Mouse (Mus musculus): ENCODE data around the gene Anxa9. TPM values are rescaled to one million over a fixed set of nuclear protein-coding genes. Genes with fewer than 3 reads are reported as not detected.
"Not testable (repeated sequence)": the region's sequence is repeated elsewhere in the genome, so short reads cannot be mapped to it uniquely, and the experiment has no call there.

Gene Anxa9
- 0.87 and 1.1 TPM in 2 replicates for polyA plus RNA-seq (2016; fragmentation: Nextera tagmentation; extraction: Ambion mirVana)

GRCm38 (mm10) chr3:95307100-95307499 is at the start of gene Anxa9:
Gene Anxa9 (minus strand): TSS chr3:95307176.
- ATAC-seq (ENCODE audit: low FRiP score) = no peak
- H3K9ac ChIP-seq = no peak within 1 kb of the TSS; the same call in 1 of the 2 replicates
- no peak within 1 kb of the TSS for H3K27ac ChIP-seq
- H3K27me3 ChIP-seq = no peaks in the 10 kb centered on the region
- no peak within 1 kb of the TSS for H3K4me2 ChIP-seq (replicated peaks)
- no peaks in the 10 kb centered on the region for H3K9me3 ChIP-seq (replicated peaks)
- H3K4me3 ChIP-seq = no peak within 1 kb of the TSS
- 67% methylated on average over 7 of the region's 7 CpGs for WGBS
- H3K36me3 ChIP-seq = no peaks in the 10 kb centered on the region
- H3K4me1 ChIP-seq = no peaks in the 10 kb centered on the region

GRCm38 (mm10) chr3:95355911-95356544 is 49.1 kb upstream of the Anxa9 start:
- not testable (repeated sequence) for H3K9me3 ChIP-seq (replicated peaks); H3K4me1 ChIP-seq; H3K27ac ChIP-seq; H3K27me3 ChIP-seq; ATAC-seq (ENCODE audit: low FRiP score)
- Histone ChIP-seq H3K4me2 (replicated peaks) (peak overlapping the region; percentile 49), H3K4me3 (peak overlapping the region; percentile 56), H3K36me3 (peaks cover 17% of the 10 kb centered on the region), H3K9ac (0 out of 2 replicates have a peak overlapping the region, but pooled peaks have one; percentile 45)
- 31% methylated on average over 8 of the region's 19 CpGs for WGBS

- Histone ChIP-seq H3K27ac (no peak overlapping the region), H3K36me3 (peaks cover 73% of the 10 kb centered on the region), H3K27me3 (no peaks in the 10 kb centered on the region), H3K9me3 (replicated peaks) (no peaks in the 10 kb centered on the region), H3K4me2 (replicated peaks) (no peak overlapping the region), H3K9ac (no peak overlapping the region), H3K4me3 (no peak overlapping the region), H3K4me1 (no peaks in the 10 kb centered on the region)
- ATAC-seq (ENCODE audit: low FRiP score) = no peak
Measured at GRCm38 (mm10) chr3:95349491-95349890, 42.5 kb upstream of the Anxa9 start.

DNA sequence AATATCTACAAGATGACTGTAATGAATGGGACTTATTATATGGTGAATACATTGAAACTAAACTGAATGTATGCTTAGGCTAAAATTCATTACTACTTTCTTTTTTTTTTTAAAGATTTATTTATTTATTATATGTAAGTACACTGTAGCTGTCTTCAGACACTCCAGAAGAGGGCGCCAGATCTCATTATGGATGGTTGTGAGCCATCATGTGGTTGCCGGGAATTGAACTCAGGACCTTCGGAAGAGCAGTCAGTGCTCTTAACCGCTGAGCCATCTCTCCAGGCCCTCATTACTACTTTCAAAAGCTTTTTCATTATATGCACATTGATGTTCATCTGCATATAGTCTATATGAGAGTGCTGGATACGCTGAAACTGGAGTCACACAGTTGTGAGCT is 41.4 kb upstream of the Anxa9 start:
- 93% methylated on average over 5 of the region's 5 CpGs for WGBS
- H3K4me1 ChIP-seq; H3K4me3 ChIP-seq; H3K27ac ChIP-seq; H3K4me2 ChIP-seq (replicated peaks); H3K9ac ChIP-seq; H3K27me3 ChIP-seq; H3K9me3 ChIP-seq (replicated peaks); ATAC-seq (ENCODE audit: low FRiP score): not testable (repeated sequence)
- H3K36me3 ChIP-seq = peaks cover 75% of the 10 kb centered on the region

DNA sequence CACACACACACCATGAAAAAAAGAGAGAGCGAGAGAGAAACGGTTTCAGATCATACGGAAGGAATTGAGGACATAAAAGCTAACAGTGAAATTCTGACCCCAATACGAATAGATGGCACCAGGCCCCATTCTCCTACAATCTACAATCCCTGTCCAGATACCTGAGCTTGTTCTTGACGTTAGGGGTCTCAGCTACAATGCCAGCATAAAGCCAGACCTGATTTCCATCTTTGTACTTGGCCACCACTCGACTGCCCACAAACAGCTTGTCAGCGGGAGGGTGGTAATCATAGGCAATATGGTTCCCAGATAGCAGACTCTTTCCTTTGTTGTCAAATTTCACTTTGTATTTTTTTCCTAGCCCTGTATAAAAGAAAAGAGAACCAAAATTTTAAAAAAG is 39.5 kb upstream of the Anxa9 start:
- Histone ChIP-seq H3K27ac (no peak overlapping the region), H3K4me2 (replicated peaks) (no peak overlapping the region), H3K9me3 (replicated peaks) (no peaks in the 10 kb centered on the region), H3K4me1 (no peaks in the 10 kb centered on the region), H3K36me3 (peaks cover 82% of the 10 kb centered on the region), H3K4me3 (no peak overlapping the region), H3K27me3 (no peaks in the 10 kb centered on the region), H3K9ac (no peak overlapping the region)
- ATAC-seq (ENCODE audit: low FRiP score) = no peak
- 95% methylated on average over 7 of the region's 7 CpGs for WGBS

DNA sequence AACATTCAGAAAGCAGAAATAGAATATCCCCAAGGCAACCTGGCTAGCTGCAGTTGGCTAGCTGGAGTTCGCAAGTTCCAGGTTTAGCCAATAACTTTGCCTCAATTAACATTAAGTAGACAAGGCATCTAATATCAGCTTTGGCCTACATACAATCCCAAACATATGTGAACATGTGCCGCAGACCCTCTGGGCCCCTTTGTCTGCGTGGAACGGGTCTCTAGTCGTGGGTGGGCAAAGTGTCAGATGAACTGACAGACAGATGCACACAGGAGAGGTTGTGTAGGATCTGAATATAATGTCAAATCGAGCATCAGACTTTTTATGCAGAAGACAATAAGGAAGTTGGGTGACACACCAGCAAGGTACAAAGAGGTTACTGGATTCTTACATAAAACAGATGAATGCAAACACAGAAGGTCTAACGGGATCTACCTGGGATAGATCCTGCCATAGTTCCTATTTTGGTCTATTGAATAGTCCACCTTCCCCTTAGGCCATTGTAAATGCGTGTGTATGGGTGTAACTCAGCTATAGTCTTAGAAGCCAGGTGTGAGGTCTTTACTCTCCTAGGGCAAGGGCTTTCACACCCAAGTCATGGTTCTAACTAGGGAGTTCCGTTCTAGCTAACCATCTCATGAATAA is 36.5 kb upstream of the Anxa9 start:
- peaks cover 87% of the 10 kb centered on the region for H3K36me3 ChIP-seq
- WGBS = 97% methylated on average over 9 of the region's 9 CpGs
- H3K4me2 ChIP-seq (replicated peaks); H3K9ac ChIP-seq; H3K27ac ChIP-seq; H3K4me3 ChIP-seq; ATAC-seq (ENCODE audit: low FRiP score); H3K9me3 ChIP-seq (replicated peaks); H3K4me1 ChIP-seq; H3K27me3 ChIP-seq: not testable (repeated sequence)

DNA sequence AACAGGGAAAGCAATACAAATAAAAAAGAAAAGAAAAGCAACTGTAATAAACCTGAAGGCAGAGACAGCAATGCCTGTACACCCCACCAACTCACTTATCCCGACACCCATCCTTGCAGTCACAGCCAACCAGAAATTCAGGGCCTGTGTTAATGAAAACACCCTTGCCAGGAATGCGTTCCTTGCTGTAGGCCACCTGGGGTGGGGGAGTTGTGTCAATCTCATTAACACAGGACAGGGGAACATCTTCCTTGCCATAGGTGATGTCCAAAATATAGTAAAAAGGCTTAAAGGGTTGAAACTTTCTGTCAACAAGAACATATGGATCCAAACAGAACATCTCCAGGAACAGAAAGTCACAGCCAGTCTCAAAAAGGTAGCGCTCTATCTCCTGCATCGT is 31.3 kb upstream of the Anxa9 start:
- H3K27ac ChIP-seq = no peak overlapping the region
- ATAC-seq (ENCODE audit: low FRiP score) = no peak
- no peaks in the 10 kb centered on the region for H3K4me1 ChIP-seq
- peaks cover 94% of the 10 kb centered on the region for H3K36me3 ChIP-seq
- no peak overlapping the region for H3K4me2 ChIP-seq (replicated peaks)
- 94% methylated on average over 4 of the region's 4 CpGs for whole genome bisulfite sequencing
- no peaks in the 10 kb centered on the region for H3K9me3 ChIP-seq (replicated peaks)
- no peaks in the 10 kb centered on the region for H3K27me3 ChIP-seq
- no peak overlapping the region for H3K4me3 ChIP-seq
- H3K9ac ChIP-seq = no peak overlapping the region

GRCm38 (mm10) chr3:95337345-95337744 is 30.4 kb upstream of the Anxa9 start:
- ATAC-seq (ENCODE audit: low FRiP score) = no peak
- peaks cover 94% of the 10 kb centered on the region for H3K36me3 ChIP-seq

DNA sequence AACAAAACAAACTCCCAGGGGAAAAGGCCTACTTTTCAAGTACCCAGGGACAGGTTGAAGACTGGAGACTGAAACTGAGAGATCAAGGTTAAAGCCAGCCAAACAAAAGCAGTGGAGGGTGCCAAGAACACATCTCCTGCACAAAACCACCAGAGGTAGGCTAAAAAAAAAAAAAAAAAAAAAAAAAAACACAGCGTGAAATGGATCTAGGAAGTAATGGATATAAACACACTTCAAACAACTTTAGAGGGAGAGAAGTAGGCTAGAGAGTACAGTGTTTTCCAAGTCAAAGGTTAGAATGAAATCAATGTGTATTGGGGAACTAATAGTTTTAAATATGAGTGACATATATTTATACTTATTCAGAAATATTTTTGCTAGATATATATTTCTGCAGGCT is 24.6 kb upstream of the Anxa9 start:
- ATAC-seq (ENCODE audit: low FRiP score) = no peak
- H3K4me3 ChIP-seq = no peak overlapping the region
- H3K27ac ChIP-seq = no peak overlapping the region
- no peaks in the 10 kb centered on the region for H3K4me1 ChIP-seq
- H3K27me3 ChIP-seq = no peaks in the 10 kb centered on the region
- H3K4me2 ChIP-seq (replicated peaks) = no peak overlapping the region
- H3K9ac ChIP-seq = no peak overlapping the region
- no peaks in the 10 kb centered on the region for H3K9me3 ChIP-seq (replicated peaks)
- WGBS = 75% methylated on average over 1 of the region's 1 CpGs
- H3K36me3 ChIP-seq = peaks cover 79% of the 10 kb centered on the region

More at GRCm38 (mm10) chr3:95337345-95337744, 30.4 kb upstream of the Anxa9 start:
- Histone ChIP-seq H3K27ac (no peak overlapping the region), H3K27me3 (no peaks in the 10 kb centered on the region), H3K4me3 (no peak overlapping the region), H3K4me2 (replicated peaks) (no peak overlapping the region), H3K9ac (no peak overlapping the region), H3K9me3 (replicated peaks) (no peaks in the 10 kb centered on the region), H3K4me1 (no peaks in the 10 kb centered on the region)
- WGBS = 94% methylated on average over 4 of the region's 4 CpGs

DNA sequence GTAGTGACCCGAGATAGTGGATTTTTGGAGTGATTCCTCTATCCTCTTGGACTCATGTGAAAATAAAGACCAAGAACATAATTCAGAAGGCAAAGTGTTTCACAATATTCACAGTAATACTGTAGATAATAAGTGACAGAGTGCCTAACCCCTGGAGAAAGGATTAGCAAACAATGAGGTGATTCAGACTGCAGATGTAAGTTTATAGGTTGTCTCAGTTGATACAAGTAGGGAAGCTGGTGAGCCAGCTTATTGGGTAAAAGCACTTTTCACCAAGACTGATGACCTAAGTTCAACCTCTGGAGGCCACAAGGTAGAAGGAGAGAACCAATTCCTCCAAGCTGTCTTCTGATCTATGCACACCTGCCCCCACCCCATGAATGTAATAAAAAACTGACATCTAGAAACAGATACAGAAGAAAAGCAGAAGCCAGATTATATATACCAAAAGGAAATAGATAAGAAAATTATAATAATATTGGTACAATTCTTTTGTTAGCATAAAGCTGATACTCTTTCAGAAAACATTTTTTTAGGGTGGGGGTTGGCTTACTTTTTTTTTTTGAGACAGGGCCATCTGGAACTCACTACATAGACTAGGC is 21.9 kb upstream of the Anxa9 start:
- Histone ChIP-seq H3K4me2 (replicated peaks) (no peak overlapping the region), H3K9ac (no peak overlapping the region), H3K27ac (no peak overlapping the region), H3K9me3 (replicated peaks) (no peaks in the 10 kb centered on the region), H3K27me3 (no peaks in the 10 kb centered on the region), H3K4me3 (no peak overlapping the region), H3K4me1 (no peaks in the 10 kb centered on the region), H3K36me3 (peaks cover 83% of the 10 kb centered on the region)
- ATAC-seq (ENCODE audit: low FRiP score) = no peak
- 98% methylated on average over 1 of the region's 1 CpGs for WGBS

- Histone ChIP-seq H3K4me1 (0 out of 2 replicates have a peak, but pooled peaks cover 4% of the 10 kb centered on the region), H3K9me3 (replicated peaks) (no peaks in the 10 kb centered on the region), H3K4me3 (no peak overlapping the region), H3K27ac (no peak overlapping the region), H3K36me3 (peaks cover 90% of the 10 kb centered on the region), H3K9ac (no peak overlapping the region), H3K27me3 (no peaks in the 10 kb centered on the region), H3K4me2 (replicated peaks) (no peak overlapping the region)
- 97% methylated on average over 6 of the region's 6 CpGs for WGBS
- no peak for ATAC-seq (ENCODE audit: low FRiP score)
Measured at GRCm38 (mm10) chr3:95324454-95325144, 17.6 kb upstream of the Anxa9 start.

DNA sequence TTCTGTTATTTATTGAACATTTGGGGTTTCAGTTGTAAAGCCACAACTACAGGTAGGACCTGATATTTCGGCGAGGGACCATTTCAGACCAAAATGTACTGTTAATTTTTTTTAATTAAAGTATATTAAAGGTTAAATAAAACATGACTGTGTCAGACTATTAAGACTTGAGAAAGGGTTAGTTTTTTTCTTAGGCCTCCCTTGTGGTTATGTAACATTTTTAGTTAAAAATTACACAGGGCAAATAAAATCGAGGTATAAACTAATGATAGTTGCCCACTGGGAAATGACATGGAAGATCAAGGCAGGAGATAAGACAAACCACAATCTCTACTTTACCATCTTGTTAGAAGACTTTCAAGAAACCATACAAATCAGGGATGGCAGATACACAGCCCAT is 16.5 kb upstream of the Anxa9 start:
- Histone ChIP-seq H3K9me3 (replicated peaks) (no peaks in the 10 kb centered on the region), H3K27me3 (no peaks in the 10 kb centered on the region), H3K4me2 (replicated peaks) (no peak overlapping the region), H3K4me1 (peaks cover 11% of the 10 kb centered on the region; the same call in 1 of the 2 replicates), H3K36me3 (peaks cover 84% of the 10 kb centered on the region), H3K27ac (no peak overlapping the region), H3K4me3 (no peak overlapping the region), H3K9ac (no peak overlapping the region)
- no peak for ATAC-seq (ENCODE audit: low FRiP score)
- WGBS = 95% methylated on average over 3 of the region's 3 CpGs

Data from hindbrain, embryonic 12.5 days (tissue).